28 mouse cellular contexts compared by ENCODE assay signal in the genomic region with DNA sequence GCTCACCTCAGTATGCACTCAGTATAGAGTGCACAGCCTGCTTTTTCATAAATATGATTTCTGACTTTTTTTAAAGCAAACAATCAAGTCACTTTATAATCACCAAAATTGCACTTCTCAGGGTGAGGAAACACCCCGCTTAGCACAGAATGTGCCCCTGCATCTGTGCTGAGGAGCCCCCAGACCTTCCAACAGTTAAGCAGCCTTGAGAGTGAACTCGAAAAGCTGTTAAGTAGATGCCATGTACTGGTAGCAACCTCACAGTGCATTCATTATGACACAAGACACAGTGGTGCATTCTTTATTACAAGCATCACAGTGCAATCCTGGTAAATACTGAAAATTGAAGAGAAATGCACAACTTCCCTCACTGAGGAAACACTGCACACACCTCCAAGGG.
"Had no signal": no experiment of that assay in that cellular context is flagged by ENCODE, and none has a peak within 500 bp of the region (broad histone marks: within the 10 kb centered on the region; RNA-seq: fewer than 3 reads in every experiment).

No protein-coding gene starts in this region.

- H3K27me3 ChIP-seq: heart, embryonic 12.5 days; hindbrain, embryonic 12.5 days; intestine, embryonic 15.5 days; limb, embryonic 12.5 days; liver, embryonic 13.5 days; liver, embryonic 15.5 days had no signal

- H3K27ac ChIP-seq: gastrocnemius, adult 2 months; heart, adult 2 months; hindbrain, embryonic 10.5 days; hindbrain, embryonic 12.5 days; hindbrain, embryonic 14.5 days; intestine, embryonic 15.5 days; layer of hippocampus, adult 2 months; left cerebral cortex, adult 2 months; limb, embryonic 10.5 days; limb, embryonic 12.5 days; liver, embryonic 13.5 days; liver, embryonic 15.5 days had no signal

- H3K4me3 ChIP-seq: gastrocnemius, adult 2 months; heart, adult 2 months; heart, embryonic 12.5 days; hindbrain, embryonic 10.5 days; hindbrain, embryonic 12.5 days; intestine, embryonic 15.5 days; layer of hippocampus, adult 2 months; left cerebral cortex, adult 2 months; limb, embryonic 10.5 days; limb, embryonic 12.5 days; liver, embryonic 13.5 days; liver, embryonic 15.5 days had no signal

- H3K36me3 ChIP-seq: heart, embryonic 12.5 days; hindbrain, embryonic 10.5 days; hindbrain, embryonic 12.5 days; intestine, embryonic 15.5 days; limb, embryonic 10.5 days; limb, embryonic 12.5 days; liver, embryonic 13.5 days; liver, embryonic 15.5 days had no signal

- ATAC-seq: hindbrain, embryonic 16.5 days; inflammation-experienced regulatory T-cells, adult 6 months; intestine, embryonic 15.5 days; intestine, postnatal 0 days; liver, postnatal 0 days had no signal

- H3K4me2 ChIP-seq: heart, embryonic 12.5 days; hindbrain, embryonic 12.5 days; hindbrain, embryonic 14.5 days; intestine, embryonic 15.5 days; limb, embryonic 12.5 days; liver, embryonic 11.5 days; liver, embryonic 13.5 days; liver, embryonic 15.5 days had no signal

- H3K9me3 ChIP-seq: heart, embryonic 12.5 days; hindbrain, embryonic 10.5 days; hindbrain, embryonic 12.5 days; intestine, embryonic 15.5 days; limb, embryonic 10.5 days; limb, embryonic 12.5 days; liver, embryonic 13.5 days; liver, embryonic 15.5 days had no signal

- DNase-seq: gastrocnemius, adult 2 months; gastrocnemius, postnatal 10 days; gastrocnemius, postnatal 25 days; heart, adult 2 months; heart, postnatal 10 days; heart, postnatal 4 days; kidney, adult 18-20 months; kidney, adult 8-10 months; kidney, postnatal 10 days; kidney, postnatal 25 days; kidney, postnatal 4 days; liver; liver, embryonic 13.5 days; liver, postnatal 0 days had no signal

- H3K9ac ChIP-seq: heart, embryonic 12.5 days; hindbrain, embryonic 12.5 days; hindbrain, embryonic 14.5 days; intestine, embryonic 15.5 days; limb, embryonic 12.5 days; liver, embryonic 13.5 days; liver, embryonic 15.5 days; liver, postnatal 0 days had no signal
